Mouse (Mus musculus) adrenal gland, postnatal 25 days (tissue): ENCODE data around the gene Asb1. TPM values are rescaled to one million over a fixed set of nuclear protein-coding genes. Genes with fewer than 3 reads are reported as not detected.

Experiments
- DNase-seq: peaks from one replicate; pipeline ENCODE4 v3.0.0; 2021; ENCODE audit warnings: mixed read lengths
- total RNA-seq: library from RNA; stranded (reverse); gene quantifications from 2 replicates; pipeline ENCODE4 v1.2.3, GENCODE M21; 2021

Asb1 gene
- total RNA-seq, 1 experiment from 2014 or later: 19.3 TPM

- no peak for DNase-seq
Observed at GRCm38 (mm10) chr1:91545226-91545625, 4.9 kb downstream of the Asb1 start.

DNA sequence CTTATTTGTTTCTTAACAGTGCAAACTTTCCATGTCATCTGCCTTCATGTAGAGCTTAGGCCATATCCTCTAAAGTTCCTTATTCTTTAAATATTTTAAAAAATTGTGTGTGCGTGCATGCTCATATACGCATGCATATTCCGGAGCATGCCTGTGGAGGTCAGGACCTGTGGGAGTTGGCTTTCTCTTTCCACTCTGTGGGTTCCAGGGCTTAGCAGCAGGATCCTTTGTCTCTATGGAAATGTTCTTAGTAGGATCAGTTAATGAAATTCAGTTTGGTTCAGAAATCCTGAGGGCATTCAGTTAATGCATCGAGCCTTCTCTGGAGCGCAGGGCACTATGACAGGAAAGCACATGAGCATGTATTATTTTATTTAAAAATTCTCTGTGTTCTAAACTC lies 7.2 kb downstream of the Asb1 start:
- DNase-seq: no peak

DNA sequence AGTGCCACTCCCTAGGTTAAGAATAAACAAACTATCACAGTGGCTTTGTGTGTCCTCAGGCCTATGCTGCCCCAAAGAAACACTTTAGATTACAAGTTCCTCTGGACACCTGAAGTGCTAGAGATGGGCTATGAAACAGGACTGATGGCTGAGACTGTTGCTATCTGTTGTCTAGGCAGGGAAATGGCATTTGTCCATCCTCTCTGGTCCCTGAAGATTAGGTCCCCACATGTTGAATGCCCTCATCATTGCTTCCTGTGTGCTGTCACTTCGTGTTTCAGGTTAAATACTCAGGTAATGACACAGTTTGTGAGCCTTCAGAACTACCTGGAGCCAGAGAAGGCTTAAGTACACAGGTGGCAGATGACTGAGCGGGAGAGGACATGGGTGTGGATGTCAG lies 8.7 kb downstream of the Asb1 start:
- no peak for DNase-seq

DNA sequence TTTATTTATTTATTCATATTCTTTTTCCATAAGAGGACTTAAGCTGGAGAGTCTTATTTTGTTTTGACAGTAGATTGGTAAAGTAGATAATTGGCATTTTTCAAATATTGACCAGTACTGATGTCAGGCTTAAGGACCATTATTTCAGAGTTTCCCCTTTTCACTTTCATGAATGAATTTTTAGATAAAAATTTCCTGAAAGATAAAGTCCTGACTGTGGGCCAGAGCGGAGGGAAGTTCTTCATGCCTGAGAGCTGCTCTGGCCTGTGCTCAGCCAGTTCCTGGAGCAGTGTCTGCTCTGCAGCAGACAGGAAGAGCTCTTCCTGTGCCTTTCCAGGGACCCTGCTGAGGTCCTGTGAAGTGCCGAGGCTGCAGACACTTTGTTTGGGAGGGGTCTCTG lies 16.8 kb downstream of the Asb1 start:
- DNase-seq: no peak

GRCm38 (mm10) chr1:91561226-91561625 lies 20.9 kb downstream of the Asb1 start:
- no peak for DNase-seq

DNA sequence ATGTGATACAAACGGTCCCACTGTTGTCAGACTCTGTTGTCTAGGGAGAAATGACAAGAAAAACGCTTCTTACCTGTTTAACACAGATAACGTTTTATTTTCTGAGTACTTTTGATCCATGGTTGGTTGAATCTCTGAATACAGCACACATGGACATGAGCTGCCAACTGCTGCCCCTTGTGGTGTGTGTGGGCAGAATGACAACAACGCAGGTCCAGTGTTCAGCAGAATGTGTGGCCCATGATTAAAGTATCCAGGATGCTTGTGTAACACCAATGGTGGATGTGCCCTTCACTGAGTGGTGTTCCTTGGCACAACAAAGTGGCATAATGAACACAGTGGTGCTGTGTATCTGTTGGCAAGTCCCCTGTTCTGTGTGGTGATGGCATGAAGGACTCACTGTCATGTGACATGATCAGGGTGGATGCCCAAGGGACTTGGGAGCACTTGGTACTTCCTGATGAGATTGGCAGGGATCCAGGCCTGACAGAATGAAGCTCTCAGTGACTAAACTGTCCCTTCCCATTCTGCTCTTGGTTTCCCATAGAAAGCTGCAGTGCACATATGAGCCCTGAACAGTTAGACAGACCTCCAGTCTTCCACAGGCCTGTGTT lies 22.7 kb downstream of the Asb1 start:
- no peak for DNase-seq

- DNase-seq: no peak
Observed at GRCm38 (mm10) chr1:91564004-91564403, 23.7 kb downstream of the Asb1 start.

DNA sequence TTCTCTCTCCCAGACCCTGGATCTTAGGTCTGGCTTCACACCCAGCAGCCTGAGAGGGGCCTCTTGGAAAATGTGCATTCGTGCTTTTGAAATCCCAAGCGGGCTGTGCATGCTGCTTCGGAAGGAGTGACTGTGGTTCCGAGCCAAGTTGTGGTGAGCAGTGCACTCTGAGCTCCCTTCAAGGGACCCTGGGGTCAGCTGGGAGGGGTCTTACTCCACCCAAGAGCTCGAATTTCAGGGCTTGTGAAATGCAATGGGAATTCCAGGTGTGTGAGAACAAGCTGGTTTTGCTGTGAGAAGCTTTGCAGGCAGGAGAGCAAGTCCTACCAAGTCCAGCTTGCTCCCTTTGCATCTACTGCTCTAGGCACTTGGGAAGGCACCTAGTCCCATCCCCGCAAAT lies 24.3 kb downstream of the Asb1 start:
- DNase-seq: no peak

DNA sequence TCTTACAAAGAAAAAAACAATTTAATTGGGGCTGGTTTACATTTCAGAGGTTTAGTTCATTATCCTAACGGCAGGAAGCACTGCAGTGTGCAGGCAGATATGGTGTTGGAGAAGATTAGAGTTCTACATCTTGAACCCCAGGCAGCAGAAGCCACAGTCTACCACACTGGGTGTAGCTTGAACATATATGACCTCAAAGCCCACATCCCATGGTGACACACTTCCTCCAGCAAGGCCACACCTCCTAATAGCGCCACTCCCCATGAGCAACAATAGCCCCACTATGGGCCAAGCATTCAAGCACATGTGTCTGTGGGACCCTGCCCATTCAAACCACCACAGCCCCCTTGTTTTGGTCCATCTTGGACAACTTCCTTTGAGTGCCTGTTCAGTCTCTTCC lies 26.9 kb downstream of the Asb1 start:
- no peak for DNase-seq

GRCm38 (mm10) chr1:91572458-91572857 lies 32.1 kb downstream of the Asb1 start:
- no peak for DNase-seq

DNA sequence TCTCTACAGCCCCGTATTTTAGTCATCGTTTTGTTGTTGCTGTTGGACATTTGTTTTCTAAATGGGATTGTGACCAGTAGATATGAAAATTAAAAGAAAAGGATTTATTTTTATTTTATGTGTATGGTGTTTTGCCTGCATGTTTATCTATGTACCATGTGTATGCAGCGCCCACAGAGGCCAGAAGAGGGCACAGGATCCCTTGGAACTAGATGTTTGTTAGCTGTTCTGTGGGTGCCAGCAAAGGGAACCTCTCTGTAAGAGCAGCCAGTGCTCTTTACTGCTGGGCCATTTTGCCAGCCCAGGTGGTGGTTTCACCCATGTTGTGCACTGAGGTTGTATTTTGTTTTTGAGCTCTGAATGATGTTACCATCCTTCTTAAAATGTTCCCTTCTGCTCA lies 33.9 kb downstream of the Asb1 start:
- peak; percentile 57 for DNase-seq

- DNase-seq: no peak
Observed at GRCm38 (mm10) chr1:91577883-91578517, 37.7 kb downstream of the Asb1 start.

- DNase-seq: no peak
Observed at GRCm38 (mm10) chr1:91580503-91580902, 40.2 kb downstream of the Asb1 start.

GRCm38 (mm10) chr1:91581206-91581605 lies 40.9 kb downstream of the Asb1 start:
- DNase-seq: no peak

- DNase-seq: no peak
Observed at GRCm38 (mm10) chr1:91584969-91585835, 44.9 kb downstream of the Asb1 start.

GRCm38 (mm10) chr1:91589738-91590137 lies 49.4 kb downstream of the Asb1 start:
- no peak for DNase-seq

DNA sequence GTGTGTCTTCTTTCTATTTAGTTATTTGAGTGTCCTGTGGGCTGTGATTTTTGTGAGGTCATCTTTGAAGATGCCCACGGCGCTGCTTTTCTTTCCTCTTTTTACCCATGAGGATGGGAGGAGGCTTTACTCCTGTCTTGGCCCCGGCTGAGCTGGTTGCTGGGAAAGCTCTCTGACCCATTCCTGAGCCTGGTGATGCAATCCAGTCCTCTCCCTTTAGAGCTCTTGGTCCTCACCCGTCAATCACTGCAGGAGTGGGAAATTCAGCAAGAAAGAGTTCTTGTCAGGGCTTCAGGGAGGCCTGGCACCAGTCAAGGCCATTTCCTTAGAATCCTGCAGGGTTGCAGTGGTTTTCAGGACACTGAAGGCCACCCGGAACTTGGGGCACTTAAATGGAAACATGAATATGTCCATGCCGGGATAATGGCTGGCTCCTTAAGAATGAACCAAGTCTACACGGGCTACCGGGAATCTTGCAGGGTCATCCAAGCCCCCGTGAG lies 55.2 kb downstream of the Asb1 start:
- peak; percentile 20 for DNase-seq

DNA sequence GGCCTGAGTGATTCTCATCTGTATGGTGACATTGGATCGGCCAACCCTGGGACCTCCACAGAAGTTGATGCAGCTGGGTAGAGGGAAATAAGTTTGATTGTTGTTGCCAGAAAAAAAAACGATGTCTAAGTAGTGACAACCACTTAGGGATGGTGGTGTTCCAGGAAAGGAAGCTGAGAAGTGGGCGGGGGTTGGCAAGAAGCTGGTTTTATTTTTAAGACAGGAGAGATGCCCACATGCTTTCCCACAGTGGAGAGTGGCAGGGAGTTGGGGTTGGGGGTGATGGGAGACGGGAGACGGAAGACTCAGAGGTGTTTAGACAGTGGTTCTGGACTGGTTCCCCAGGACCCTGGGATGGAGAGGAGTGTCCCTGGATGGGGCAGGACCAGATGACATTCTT lies 57.3 kb downstream of the Asb1 start:
- no peak for DNase-seq

- DNase-seq: peak; percentile 70
Observed at GRCm38 (mm10) chr1:91600671-91601361, 60.5 kb downstream of the Asb1 start.

GRCm38 (mm10) chr1:91601362-91602096 lies 61.2 kb downstream of the Asb1 start:
- no peak for DNase-seq

GRCm38 (mm10) chr1:91605632-91606031 lies 65.3 kb downstream of the Asb1 start:
- DNase-seq: no peak

- no peak for DNase-seq
Observed at GRCm38 (mm10) chr1:91606701-91607100, 66.4 kb downstream of the Asb1 start.
